ENCODE assay signal across 8 mouse cellular contexts in the genomic region with DNA sequence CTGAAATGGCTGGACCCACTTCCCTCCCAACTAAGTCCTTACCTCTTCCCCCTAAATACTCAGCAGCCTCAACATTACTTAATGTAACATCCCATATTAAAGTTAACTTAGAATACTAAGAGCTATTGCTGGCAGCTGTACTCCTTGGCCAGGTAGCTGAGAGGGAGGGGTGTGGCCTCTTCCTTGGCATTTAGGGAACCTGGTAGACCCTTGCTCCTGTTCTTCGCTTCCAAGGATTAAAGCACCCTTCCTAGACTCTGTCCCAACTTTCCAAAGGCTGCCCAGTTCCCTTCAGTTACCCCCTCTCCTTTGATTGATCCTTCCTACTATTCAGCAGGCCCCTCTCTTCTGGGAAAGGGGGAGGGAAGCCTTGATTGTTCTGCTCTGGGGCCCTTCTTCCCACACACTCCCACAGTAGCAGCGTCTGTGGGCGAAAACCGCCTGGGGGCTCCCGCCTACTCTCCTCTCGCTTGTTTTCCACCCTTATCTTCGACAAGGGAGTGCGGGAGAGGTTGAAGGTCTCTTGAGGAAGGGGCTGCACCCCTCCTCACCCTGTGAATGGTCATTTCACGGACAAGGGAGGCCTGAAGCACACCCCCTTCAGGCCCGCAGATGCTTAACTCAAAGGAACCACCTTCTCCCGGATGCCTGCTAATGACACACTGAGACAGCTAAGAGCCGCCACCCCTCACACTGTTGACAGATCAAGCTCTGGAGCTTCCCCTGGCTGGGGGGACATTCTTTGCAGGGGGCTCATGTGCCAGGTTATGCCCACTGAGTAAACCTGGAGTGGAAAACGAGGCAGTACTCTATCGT. TPM values are rescaled to one million over a fixed set of nuclear protein-coding genes. Genes with fewer than 3 reads are reported as not detected.
DNase-seq lines count a peak whose midpoint lies in the region; ATAC-seq and TF ChIP-seq lines count a peak whose summit lies in the region.

No protein-coding gene starts in this region.

- no peaks in the 10 kb centered on the region for H3K36me3 ChIP-seq in hindbrain, embryonic 12.5 days
- H3K36me3 ChIP-seq in lung, embryonic 16.5 days (ENCODE audit: control insufficient read depth, insufficient read depth, low read length) = peaks cover 13% of the 10 kb centered on the region
- no peaks in the 10 kb centered on the region for H3K36me3 ChIP-seq in stomach, postnatal 0 days (ENCODE audit: control insufficient read depth, insufficient read depth, low read length)

- peak overlapping the region; percentile 51 for H3K4me3 ChIP-seq in hindbrain, embryonic 12.5 days
- H3K4me3 ChIP-seq in lung, embryonic 16.5 days (ENCODE audit: low read length) = peak overlapping the region; percentile 92
- peak overlapping the region; percentile 72 for H3K4me3 ChIP-seq in stomach, postnatal 0 days (ENCODE audit: low read depth, low read length)

- ATAC-seq in cerebellum, adult (ENCODE audit: insufficient number of reproducible peaks, low FRiP score, low TSS enrichment) = no peak
- ATAC-seq in hindbrain, embryonic 12.5 days (ENCODE audit: low FRiP score) = no peak
- ATAC-seq in lung, embryonic 16.5 days (ENCODE audit: low read depth) = no peak
- ATAC-seq in stomach, postnatal 0 days (ENCODE audit: low FRiP score, low TSS enrichment) = no peak

- peak overlapping the region; percentile 77 for H3K4me2 ChIP-seq in hindbrain, embryonic 12.5 days (replicated peaks)
- peak overlapping the region; percentile 80 for H3K4me2 ChIP-seq in lung, embryonic 16.5 days (ENCODE audit: low read depth, low read length)
- H3K4me2 ChIP-seq in stomach, postnatal 0 days (replicated peaks; ENCODE audit: low read depth) = peak overlapping the region; percentile 84

- peaks cover 72% of the 10 kb centered on the region for H3K4me1 ChIP-seq in hindbrain, embryonic 12.5 days
- peaks cover 60% of the 10 kb centered on the region for H3K4me1 ChIP-seq in lung, embryonic 16.5 days (replicated peaks; ENCODE audit: control insufficient read depth, insufficient read depth, low read length)
- H3K4me1 ChIP-seq in stomach, postnatal 0 days (replicated peaks; ENCODE audit: control insufficient read depth, insufficient read depth) = peaks cover 25% of the 10 kb centered on the region

- H3K9me3 ChIP-seq in hindbrain, embryonic 12.5 days (replicated peaks) = no peaks in the 10 kb centered on the region
- H3K9me3 ChIP-seq in lung, embryonic 16.5 days (ENCODE audit: control insufficient read depth, low read length) = no peaks in the 10 kb centered on the region
- no peaks in the 10 kb centered on the region for H3K9me3 ChIP-seq in stomach, postnatal 0 days (ENCODE audit: control insufficient read depth, low read length)

- H3K9ac ChIP-seq in hindbrain, embryonic 12.5 days = peak overlapping the region; percentile 65
- peak overlapping the region; percentile 97 for H3K9ac ChIP-seq in lung, embryonic 16.5 days (ENCODE audit: low read length)
- peak overlapping the region; percentile 72 for H3K9ac ChIP-seq in stomach, postnatal 0 days (ENCODE audit: low read length)

- peak; percentile 62 for DNase-seq in cerebellum, adult 9-10 months
- DNase-seq in B cell, adult 2 months = peak; percentile 29 to 32
- peak; percentile 58 for DNase-seq in embryo, embryonic 10 days (ENCODE audit: low spot score)
- no peak for DNase-seq in stomach, postnatal 0 days (ENCODE audit: low spot score)
- DNase-seq in right cerebral cortex, postnatal 36 days (ENCODE audit: low spot score in 2 of 2) = no peak

- 3% methylated on average over 14 of the region's 14 CpGs for WGBS in hindbrain, embryonic 12.5 days
- WGBS in lung, embryonic 16.5 days = 4% methylated on average over 14 of the region's 14 CpGs
- WGBS in stomach, postnatal 0 days = 9% methylated on average over 14 of the region's 14 CpGs

- peak overlapping the region; percentile 85 for H3K27ac ChIP-seq in hindbrain, embryonic 12.5 days
- H3K27ac ChIP-seq in lung, embryonic 16.5 days (ENCODE audit: low read length) = peak overlapping the region; percentile 100
- H3K27ac ChIP-seq in stomach, postnatal 0 days (replicated peaks) = peak overlapping the region; percentile 98

- TF ChIP-seq EP300 in stomach, postnatal 0 days (optimal IDR thresholded peaks at IDR 0.05) = no peak

- peak; percentile 45 for TF ChIP-seq CTCF in stomach, postnatal 0 days (IDR thresholded peaks at IDR 0.05; ENCODE audit: low read depth)

- peaks cover 90% of the 10 kb centered on the region for H3K27me3 ChIP-seq in hindbrain, embryonic 12.5 days
- H3K27me3 ChIP-seq in lung, embryonic 16.5 days (ENCODE audit: control insufficient read depth, insufficient read depth, low read depth, low read length) = no peaks in the 10 kb centered on the region
- H3K27me3 ChIP-seq in stomach, postnatal 0 days (ENCODE audit: control insufficient read depth, insufficient read depth, low read length) = no peaks in the 10 kb centered on the region

RNA-seq across cellular contexts. Expression of a gene that starts 1.1 kb away (rescaled TPM):
- 7.8 and 8.9 TPM in 2 replicates for polyA plus RNA-seq in hindbrain, embryonic 12.5 days (2016; fragmentation: Nextera tagmentation; extraction: Ambion mirVana)
- polyA plus RNA-seq in lung, embryonic 16.5 days (2015; fragmentation: Nextera tagmentation; extraction: Ambion mirVana) = 12.6 and 13.2 TPM in 2 replicates
- 4.1 and 4.5 TPM in 2 replicates for polyA plus RNA-seq in stomach, postnatal 0 days (2015; fragmentation: Nextera tagmentation; extraction: Ambion mirVana)

RNA-seq across cellular contexts. Expression of a gene that starts 2.8 kb away (rescaled TPM):
- polyA plus RNA-seq in hindbrain, embryonic 12.5 days (2016; fragmentation: Nextera tagmentation; extraction: Ambion mirVana) = 6.8 and 8.9 TPM in 2 replicates
- polyA plus RNA-seq in lung, embryonic 16.5 days (2015; fragmentation: Nextera tagmentation; extraction: Ambion mirVana) = 16.2 and 17.9 TPM in 2 replicates
- 6.8 and 8.9 TPM in 2 replicates for polyA plus RNA-seq in stomach, postnatal 0 days (2015; fragmentation: Nextera tagmentation; extraction: Ambion mirVana)

RNA-seq across cellular contexts. Expression of a gene that starts 22.8 kb away (rescaled TPM):
- polyA plus RNA-seq in hindbrain, embryonic 12.5 days (2016; fragmentation: Nextera tagmentation; extraction: Ambion mirVana) = 8.8 and 11.3 TPM in 2 replicates
- polyA plus RNA-seq in lung, embryonic 16.5 days (2015; fragmentation: Nextera tagmentation; extraction: Ambion mirVana) = 47.4 and 49.2 TPM in 2 replicates
- polyA plus RNA-seq in stomach, postnatal 0 days (2015; fragmentation: Nextera tagmentation; extraction: Ambion mirVana) = 31.4 and 34.6 TPM in 2 replicates

RNA-seq across cellular contexts. Expression of a gene that starts 39.4 kb away (rescaled TPM):
- 0.33 and 0.67 TPM in 2 replicates for polyA plus RNA-seq in hindbrain, embryonic 12.5 days (2016; fragmentation: Nextera tagmentation; extraction: Ambion mirVana)
- 0.19 and 0.39 TPM in 2 replicates for polyA plus RNA-seq in lung, embryonic 16.5 days (2015; fragmentation: Nextera tagmentation; extraction: Ambion mirVana)
- polyA plus RNA-seq in stomach, postnatal 0 days (2015; fragmentation: Nextera tagmentation; extraction: Ambion mirVana) = 39.3 and 42.1 TPM in 2 replicates

RNA-seq across cellular contexts. Expression of a gene that starts 44.6 kb away (rescaled TPM):
- 111 and 115 TPM in 2 replicates for polyA plus RNA-seq in hindbrain, embryonic 12.5 days (2016; fragmentation: Nextera tagmentation; extraction: Ambion mirVana)
- polyA plus RNA-seq in lung, embryonic 16.5 days (2015; fragmentation: Nextera tagmentation; extraction: Ambion mirVana) = 78.9 and 83.6 TPM in 2 replicates
- 32.7 and 37.4 TPM in 2 replicates for polyA plus RNA-seq in stomach, postnatal 0 days (2015; fragmentation: Nextera tagmentation; extraction: Ambion mirVana)

Comparison
In these comparisons a context has a peak if more than half of its experiments do, and no peak if none do; other contexts are left out.
1. DNase-seq: peak in cerebellum, adult 9-10 months (single experiment), B cell, adult 2 months (2 of 2) and embryo, embryonic 10 days (single experiment); none in stomach, postnatal 0 days (single experiment) and right cerebral cortex, postnatal 36 days (0 of 2).
2. Peak in every context shown above with its lines, with median percentiles within 50 percentile points of each other: H3K27ac ChIP-seq, H3K4me2 ChIP-seq, H3K4me3 ChIP-seq and H3K9ac ChIP-seq.